Mouse (Mus musculus): Measurements from ENCODE around the gene Prkcq. TPM values are rescaled to one million over a fixed set of nuclear protein-coding genes. Genes with fewer than 3 reads are reported as not detected.

The Prkcq gene
- 1 to 10 TPM; 3.7 to 5.6 TPM for total RNA-seq (2021)
- long read RNA-seq, experiment 1, partial matches to known transcripts = 0 of 1 reads
- long read RNA-seq, experiment 1, other reads (novel, unspliced or antisense) = 1 of 1 reads
- long read RNA-seq, experiment 2, partial matches to known transcripts = 0 of 5 reads
- long read RNA-seq, experiment 2, other reads (novel, unspliced or antisense) = 3 of 5 reads

DNA sequence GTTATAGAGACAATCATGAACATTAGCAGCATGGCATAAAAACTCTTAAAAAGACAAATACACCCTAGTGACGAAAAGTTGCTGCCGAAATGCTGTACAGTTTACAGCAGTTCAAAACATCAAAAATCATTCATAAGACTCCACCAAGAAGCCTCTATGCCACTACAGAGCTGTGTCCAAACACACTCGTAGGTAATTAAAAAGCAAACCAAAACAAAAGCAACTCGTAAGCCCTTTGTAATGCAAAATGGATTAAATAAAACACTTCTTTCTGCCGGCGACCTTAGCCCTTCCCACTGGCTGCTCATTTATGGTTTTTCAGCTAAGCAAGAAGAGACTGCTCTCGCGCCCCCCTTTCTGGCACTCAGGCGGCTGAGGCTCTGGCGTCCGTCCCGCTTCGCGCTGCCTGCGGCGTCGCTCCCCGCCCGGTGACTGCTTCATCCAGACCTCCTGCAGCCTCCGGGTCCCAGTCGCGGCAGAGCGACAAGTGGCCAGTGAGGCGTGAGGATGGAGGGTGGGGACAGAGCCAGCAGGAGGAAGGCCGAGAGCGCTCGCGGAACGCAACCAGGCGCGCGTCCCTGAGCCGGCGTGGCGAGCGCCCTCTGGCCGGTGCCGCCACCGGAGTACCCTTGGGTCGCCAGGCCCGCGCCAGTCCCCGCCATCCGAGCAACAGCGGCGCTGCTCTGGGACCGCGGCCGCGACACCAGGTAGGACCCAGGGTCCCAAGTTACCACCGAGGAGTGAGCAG, at the start of gene Prkcq:
TSS of gene Prkcq (plus strand) at position 355 of the 748 bp plus-strand sequence.
- peak; percentile 61 to 74 for DNase-seq

DNA sequence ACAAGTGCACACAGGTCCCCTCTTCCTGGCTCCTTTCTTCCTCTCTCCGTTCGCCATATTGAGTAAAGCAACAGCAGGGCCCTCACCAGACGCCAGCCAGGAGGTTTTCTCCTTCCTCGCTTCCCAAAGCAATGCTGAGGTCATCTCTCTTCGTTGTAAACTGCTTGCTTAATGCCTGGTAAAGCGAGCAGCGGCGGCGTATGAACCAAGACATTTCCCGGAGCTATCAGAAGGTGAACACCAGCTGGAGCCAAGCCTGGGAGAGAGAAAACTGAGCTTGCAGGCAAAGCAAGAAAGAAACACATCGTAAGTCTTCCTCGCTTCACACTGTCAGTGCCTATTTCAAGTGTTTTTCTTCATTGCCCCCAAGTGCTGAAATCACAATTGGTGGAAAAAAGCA, 41.0 kb upstream of the Prkcq start:
- DNase-seq = no peak

DNA sequence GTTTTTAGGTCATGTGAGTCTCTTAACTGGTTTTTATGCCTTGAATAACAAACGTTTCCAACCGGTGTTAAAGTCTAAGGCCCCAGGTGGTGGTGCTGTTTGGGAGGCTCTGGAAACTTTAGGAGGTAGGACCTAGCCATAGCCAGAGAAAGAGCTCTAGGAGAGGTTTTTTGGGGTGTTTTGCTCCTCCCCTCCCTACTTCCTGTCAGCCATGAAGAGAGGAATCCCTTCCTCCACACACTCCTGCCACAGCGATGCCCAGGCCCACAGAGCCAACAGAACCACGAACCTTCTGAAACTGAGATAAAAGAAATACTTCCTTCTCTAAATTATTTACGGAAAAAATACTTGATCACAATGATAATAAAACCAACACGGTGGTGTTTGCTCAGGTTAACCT, 36.2 kb upstream of the Prkcq start:
- DNase-seq = no peak

DNA sequence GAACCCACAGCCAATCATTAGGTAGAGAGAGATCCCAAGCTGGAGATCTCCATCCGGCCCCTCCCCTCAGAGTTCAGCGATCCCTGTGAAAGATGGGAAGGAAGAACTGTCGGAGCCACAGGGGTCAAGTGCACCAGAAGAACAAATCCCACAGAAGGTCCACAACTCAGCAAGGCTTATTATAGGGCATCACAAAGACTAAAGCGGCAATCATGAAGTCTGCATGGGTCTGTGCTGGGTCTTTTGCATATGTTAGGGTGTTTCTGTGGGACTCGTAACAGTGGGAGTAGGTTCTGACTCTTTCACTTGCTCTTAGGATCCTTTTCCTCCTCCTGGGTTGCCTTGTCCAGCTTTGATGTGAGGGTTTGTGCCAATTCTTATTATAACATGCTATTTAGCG, 33.8 kb upstream of the Prkcq start:
- no peak for DNase-seq

DNA sequence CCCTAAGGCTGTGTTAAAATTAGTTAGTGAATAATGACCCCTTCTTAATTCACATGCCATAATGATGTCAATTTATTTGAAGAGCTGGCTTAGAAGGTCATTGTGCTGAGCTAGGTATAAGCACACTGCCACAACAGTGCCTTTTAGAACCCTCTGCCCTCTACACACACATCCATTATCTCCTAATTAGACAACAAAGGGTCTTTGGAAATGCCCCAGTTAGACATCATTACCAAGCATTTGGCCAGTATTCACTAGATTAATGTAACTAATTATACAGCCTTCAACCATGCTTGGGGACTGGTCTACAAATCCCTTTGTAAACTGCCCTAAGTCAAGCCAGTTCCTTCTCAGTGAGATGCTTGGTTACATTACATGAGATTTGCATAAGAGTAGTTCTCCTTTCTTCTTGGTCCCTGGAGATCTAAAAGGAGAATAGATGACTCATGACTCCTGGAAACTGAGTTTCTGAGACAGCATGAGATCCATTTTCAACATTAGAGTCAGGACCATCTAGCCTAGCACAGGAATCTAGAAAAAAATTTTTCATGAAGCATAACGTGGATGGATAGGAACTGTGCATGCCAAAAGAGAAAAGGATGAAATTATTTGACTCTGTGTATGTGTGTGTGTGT, 32.3 kb upstream of the Prkcq start:
- no peak for DNase-seq

DNA sequence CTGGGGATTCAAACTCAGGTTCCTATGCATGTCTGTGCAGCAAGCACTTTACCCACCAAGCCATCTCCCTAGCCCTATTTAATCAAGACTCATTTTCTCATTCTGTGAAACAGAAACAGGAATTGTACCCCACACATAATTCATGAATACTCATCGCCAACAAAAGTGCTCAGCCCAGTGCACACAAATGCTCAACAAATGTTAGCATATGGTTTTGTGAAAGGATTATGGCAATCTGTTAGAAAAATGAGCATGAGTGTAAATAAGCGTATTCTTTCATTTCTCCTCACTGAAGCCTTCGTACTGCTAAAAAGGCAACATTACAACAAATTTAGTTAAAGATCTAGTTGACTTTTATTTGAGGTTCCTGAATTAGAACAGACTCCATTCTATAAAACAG, 31.5 kb upstream of the Prkcq start:
- DNase-seq = no peak

DNA sequence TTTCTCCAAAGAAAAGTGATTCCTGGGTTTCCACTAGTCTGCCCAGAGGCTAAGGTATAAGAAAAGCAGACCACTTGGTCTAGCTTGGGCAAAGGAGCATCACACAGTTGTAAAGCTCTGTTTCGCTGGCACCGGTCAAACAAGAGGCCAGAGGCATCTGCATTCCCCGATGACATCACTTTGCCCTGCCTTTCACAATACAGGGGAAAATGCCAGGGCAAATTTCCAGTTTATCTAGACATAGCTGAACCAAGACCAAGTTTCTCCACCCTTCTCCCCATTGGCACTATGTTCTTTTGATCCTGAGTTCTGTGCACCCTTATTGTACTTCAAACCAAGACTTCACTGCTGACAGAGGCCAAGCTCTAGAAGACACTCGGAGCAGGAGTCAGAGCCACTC, 22.8 kb upstream of the Prkcq start:
- peak; percentile 16 to 24 for DNase-seq

DNA sequence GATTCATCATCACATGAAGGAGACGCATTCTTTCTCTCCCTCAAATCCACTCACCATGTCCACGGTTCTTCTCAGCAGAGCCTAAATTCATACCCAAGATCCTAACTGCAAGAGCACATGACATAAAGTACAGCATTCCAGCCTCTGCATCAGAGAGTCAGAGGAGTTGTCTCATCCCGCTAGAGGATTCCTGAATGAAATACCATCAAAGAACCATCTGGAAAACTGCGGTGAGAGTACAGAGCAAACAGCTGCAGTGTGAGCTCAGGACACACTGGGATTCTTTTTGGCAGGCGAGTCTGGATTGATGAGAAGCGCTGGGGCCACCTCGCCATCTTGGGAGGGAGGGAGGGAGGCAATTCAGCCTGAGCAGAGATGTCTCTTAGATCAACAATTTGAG, 20.9 kb upstream of the Prkcq start:
- DNase-seq = no peak

DNA sequence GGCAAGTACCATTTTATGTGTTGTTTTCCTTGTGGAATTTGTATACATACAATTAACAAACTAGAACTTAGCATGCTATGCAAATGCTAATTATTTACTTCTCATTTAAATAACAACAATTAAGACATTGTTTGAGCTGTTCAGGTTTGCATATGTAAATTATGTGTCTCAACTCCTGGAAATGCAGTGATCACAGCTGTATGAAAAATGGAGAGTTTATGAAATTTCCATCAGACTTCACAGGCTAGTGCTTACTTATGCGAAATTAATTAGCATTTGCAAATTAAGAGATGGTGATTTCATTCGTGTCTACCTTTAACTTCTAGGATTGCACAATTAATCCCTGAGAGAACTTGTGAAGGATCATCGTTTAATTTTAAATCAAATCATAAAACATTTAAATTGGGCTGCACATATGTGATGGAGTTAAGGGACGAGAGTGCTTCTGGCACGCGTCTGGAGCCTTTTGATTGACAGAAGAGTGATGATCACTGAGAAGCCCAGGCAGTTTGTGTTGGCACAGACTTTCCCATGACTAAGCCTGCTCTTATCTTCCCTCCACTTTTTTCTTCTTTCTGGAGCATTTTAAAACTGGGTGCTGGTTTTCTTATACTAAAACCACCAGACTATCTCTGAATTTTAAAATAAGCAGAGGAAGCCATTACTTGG, 20.1 kb upstream of the Prkcq start:
- no peak for DNase-seq

DNA sequence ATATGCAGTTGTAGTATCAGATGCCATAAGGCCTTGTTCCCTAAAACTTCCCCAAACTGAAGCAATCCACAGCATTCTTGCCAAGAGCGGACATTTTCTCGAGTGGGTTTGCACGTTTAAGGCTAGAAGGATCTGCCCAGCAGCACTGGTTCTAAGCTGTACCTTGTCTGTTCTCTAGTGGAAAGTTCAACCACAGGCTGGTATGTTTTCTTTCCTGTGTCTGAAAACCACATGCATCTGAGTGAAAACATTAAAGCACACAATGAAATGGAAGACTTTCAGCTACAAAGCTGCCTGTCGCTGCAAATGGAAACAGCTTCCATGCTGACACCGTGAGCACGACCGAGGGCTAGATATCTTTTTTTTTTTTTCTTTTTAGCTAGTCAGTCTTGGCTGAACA, 12.3 kb upstream of the Prkcq start:
- DNase-seq = no peak

DNA sequence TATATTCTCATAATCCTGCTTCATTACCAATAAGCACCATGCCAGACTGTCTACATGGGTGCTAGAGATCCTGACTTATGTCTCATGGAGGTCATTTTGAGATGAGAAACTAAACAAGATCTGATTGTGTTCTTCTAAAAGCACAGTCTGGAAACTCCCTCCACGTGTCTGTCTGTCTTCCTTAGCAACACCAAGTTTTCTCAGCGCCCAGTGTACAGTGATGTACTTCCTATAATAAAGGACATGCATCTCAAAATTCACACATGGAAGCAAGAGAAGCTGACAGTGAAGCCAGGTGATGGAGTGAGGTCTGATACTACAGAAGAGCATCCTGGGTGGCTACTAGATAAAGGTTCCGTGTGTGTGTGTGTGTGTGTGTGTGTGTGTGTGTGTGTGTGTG, 11.2 kb upstream of the Prkcq start:
- DNase-seq = no peak

DNA sequence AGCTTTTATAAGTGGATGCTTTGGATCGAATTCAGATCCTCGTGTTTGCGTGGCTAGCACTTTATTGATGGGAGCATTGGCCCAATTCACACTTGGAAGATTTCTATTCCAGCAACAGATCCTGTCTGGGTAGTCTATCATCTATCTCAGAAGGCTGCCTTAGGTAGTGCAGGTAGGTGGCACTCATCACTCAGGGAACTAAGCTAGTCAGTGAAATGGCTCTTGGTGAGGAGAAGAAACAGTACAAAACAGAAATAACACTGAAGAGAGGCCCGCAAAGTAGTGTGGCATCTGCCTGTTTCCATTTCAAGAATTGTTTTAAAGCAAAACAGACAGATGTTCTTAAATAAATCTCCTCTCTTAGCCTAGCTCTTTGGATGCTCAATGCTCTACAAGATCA, 10.6 kb upstream of the Prkcq start:
- DNase-seq = no peak

DNA sequence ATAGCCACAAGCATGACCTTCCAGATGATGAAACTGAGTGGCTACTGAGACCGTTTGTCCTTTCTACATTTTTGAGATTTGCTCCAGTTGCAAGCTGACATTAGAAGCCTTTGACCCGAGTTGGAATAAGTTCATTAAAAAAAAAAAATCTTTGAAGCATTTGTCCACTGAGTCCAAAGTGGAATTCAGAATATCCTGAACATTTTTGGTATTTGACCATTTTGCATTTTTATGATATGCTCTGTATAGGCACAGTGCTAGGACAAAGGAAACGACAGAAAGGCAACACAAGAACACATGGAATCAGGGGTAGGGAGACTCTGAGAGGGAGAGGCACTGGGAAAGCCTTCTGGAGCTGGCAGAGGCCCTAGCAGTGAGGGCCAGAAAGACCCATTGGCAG, 9.2 kb upstream of the Prkcq start:
- no peak for DNase-seq

DNA sequence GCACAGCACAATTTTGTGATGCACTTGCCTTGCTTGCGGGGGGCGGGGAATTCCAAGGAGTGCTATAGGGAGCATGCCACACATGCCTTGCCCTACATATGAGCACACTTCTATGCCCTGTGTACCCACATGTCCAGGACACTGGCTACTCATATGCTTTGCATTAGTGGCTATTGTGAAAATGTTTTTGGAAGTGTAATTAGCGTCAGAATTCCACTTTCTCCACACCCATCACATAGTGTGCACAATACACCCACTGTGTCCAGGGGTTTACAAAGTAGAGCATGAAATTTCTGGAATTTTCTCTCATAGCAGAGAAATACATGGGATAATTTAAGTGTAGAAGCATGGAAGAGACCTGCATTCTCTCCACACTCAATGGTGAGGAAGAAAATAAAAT, 7.7 kb upstream of the Prkcq start:
- no peak for DNase-seq

DNA sequence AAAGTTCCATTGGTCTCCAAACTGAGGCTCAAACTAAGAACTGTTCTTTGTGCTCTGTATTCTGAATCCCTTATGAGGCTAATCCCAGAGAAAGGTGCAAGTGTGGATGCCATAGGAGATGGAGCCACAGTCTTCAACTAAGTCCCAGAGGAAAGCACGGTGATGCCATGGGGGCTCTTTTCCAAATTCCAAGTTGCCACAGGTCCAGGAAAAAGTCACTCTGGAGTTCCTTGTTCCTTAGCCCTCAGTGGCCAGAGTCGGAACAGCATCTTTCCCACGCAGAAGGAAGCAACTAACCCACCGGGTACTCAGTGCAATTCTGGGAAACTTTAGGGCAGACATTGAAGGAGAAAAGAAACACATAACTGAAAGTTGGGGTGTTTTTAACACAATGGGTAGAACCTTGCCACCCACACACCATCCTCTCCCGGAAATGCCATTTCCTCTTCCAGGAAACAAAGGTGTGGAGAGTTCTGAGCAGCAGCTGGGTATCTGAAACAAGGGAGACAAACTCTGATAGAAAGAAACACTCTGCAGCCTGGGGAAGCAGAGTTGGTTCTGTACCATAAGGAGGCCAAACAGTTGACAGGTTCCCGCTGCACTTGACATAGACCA, 2.1 kb upstream of the Prkcq start:
- no peak for DNase-seq

DNA sequence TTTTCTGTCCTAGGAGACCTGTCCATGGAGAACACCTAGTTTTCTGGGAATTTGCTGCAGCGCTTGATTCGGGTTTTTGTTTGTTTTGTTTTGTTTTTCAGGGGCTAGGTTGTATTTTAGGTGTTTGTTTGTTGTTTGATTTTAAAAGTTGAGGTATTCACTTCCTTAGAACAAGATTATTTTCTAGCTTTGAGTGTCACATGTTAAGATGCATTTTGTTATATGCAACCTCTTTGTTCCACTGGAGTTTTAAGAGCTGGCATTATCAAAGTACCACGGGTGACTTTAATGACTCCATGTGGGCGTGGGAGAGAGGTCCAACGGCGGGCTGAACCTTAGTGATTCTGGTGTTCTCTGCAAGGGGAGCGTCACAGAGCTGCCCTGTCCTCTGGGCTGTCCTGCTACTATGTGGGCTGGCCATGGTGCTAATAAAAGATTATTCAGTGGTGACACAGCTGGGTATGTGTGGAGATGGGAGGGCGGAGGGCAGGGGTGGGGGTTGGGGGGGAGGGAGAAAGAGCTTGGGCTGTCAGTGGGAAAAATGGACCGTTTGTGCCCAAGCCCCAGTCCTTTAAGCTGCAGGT, 1.0 kb downstream of the Prkcq start:
- DNase-seq = no peak

DNA sequence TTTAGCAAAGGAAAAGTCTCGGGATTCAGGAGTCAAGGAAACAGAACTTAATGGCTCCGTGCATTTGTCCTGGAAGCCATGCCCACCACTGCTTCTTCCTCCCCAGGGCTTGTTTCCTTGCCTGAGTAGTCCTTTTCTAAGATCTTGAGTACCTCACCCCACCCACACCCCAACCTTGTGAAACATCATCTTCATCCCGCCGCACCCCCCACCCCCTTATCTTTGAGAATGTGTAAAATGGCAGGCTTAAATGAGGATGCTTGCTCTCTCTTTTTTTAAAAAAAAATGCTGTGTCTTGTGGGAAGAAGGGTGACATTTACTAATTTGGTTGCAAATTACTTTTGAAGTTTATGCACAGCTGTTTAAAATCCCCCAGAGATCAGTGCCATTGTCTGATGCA, 1.6 kb downstream of the Prkcq start:
- no peak for DNase-seq

DNA sequence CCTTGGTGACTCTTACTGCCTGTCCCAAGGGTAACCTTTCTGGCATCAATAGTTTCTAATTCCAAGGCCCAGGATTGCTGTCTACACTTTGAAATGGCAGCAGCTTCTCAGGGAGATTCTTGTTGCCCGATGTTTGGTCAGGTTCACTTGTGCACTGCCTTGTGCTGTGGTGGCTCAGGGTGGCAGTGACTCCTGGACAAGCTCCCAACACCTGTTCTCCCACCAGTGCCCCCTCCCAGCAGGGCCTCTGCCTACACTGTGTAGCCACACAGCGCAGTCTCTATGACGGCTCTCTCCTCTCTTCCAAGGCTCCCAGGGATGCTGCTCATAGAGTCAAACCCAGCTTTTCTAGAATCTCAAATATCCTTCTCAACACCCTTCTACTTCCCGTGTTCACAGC, 2.2 kb downstream of the Prkcq start:
- no peak for DNase-seq

DNA sequence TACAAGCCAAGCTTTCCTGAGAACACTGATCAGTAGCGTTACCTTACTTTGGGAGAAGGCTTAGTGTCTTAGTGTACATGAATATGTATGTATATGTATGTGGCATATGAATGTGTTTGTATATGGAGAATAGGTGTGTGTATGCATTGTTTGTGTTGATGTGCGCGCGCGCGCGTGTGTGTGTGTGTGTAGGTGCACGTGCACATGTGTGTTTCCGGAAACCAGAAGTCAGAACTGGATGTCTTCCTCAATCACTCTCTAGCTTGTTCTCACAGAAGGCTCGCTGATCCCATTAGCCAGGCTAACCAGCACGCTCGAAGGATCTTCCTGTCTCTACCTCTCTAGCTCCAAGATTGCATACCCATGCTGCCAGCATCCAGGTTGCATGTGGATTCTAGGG, 6.0 kb downstream of the Prkcq start:
- DNase-seq = no peak

DNA sequence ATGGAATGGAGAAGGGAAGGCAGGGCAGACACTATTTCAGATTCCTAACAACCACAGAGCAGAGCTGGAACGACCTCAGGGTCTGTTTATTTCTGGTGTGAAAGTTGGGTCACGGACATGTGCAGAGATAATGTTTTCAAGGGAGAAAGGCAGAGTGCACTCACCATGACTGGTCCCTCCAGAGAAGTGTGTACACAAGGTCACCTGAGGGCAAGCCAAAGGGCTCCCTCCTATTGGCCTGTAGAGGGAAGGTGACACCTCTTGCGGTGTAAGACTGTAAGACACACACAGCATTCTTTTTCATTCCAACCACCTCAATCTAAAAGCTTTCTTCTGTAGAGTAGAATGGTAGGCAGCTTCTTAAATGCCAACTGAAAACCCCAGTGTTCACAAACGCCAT, 9.6 kb downstream of the Prkcq start:
- no peak for DNase-seq

DNA sequence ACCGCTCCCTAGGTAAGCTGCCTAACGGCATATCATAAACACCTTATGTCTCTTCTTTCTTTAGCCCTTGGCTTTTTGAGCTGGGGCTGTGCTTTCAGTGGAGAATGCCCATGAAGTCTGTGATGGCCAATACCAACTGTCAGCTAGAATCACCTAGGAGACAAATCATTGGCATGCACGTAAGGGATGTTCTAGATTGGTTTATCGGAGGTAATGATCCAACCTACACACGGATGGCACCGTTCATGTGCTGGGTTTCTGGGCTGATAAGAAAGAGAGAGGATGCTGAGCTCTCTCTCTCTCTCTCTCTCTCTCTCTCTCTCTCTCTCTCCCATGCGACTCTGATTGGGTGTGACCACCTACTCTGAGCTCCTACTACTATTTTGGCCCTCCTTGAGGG, 10.2 kb downstream of the Prkcq start:
- no peak for DNase-seq

DNA sequence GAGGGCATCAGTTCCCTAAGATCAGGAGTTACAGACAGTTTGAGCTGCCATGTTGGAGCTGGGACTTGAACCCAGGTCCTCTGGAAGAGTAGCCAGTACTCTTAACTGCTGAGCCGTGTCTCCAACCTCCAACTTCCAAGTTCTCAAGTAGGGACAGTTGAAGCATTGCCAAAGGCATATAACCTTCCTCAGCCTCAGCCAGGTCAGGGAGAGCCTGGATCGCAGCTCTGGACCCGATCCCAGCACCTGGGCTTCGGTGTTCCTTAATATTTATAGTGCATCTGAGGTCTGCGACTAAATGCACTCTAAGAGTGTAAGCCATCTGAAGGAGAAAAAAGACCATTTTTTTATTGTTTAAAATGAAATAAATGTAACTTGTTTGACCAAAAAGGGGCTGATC, 12.1 kb downstream of the Prkcq start:
- no peak for DNase-seq

DNA sequence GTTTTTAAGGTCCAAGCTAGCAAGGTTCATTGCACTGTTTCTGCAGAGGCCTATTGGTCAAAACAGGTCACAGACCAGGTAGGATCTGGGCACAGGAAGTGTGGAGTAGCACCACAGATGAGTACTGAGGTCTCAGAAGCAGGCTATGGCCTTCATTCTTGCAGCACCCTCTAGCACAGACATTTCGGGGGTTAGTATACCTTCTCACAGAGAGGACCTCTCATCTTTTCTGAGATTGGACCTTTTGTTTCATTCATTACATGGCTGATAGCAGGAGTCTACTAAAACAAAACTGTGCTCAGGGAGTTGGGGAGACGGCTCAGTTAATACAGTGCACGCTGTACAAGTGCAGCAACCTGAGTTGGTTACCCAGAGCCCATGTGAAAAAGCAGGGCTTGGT, 14.7 kb downstream of the Prkcq start:
- no peak for DNase-seq

All from heart, adult 18-20 months (tissue).